Mouse (Mus musculus) MEL (cell line): ENCODE data around the gene C3.

Experiments used
- CTCF ChIP-seq, 3 experiments: IDR thresholded peaks in 2 of 3; conservative IDR thresholded peaks in 1 of 3; 2 replicates each; pipeline ENCODE4 v1.5.1; 2011 to 2012; ENCODE audit warnings: low read length in 3 of 3, low read depth in 2 of 3, mild to moderate bottlenecking in 2 of 3, improper control_type of control experiment in 1 of 3, inconsistent platforms in 1 of 3, mixed read lengths in 1 of 3, moderate library complexity in 1 of 3; ENCODE audit not compliant: control insufficient read depth in 1 of 3, insufficient read depth in 1 of 3, poor library complexity in 1 of 3, severe bottlenecking in 1 of 3
- ELF1 ChIP-seq: IDR thresholded peaks from 2 replicates; pipeline ENCODE4 v1.6.1; 2014; ENCODE audit warnings: low read depth, mild to moderate bottlenecking, inconsistent platforms, low read length, improper control_type of control experiment, moderate library complexity
- GATA1 ChIP-seq: IDR thresholded peaks from 2 replicates; pipeline ENCODE4 v1.6.1; 2011; ENCODE audit warnings: low read depth, low read length, improper control_type of control experiment
- MAZ ChIP-seq: IDR thresholded peaks from 2 replicates; pipeline ENCODE4 v1.6.1; 2012; ENCODE audit warnings: low read depth, mild to moderate bottlenecking, inconsistent platforms, low read length, improper control_type of control experiment
- POLR2A ChIP-seq, 2 experiments: IDR thresholded peaks; 2 replicates each; pipeline ENCODE4 v1.6.1; 2011 to 2012; ENCODE audit warnings: low read length in 2 of 2, mild to moderate bottlenecking in 2 of 2, control low read depth in 1 of 2, improper control_type of control experiment in 1 of 2, low read depth in 1 of 2, moderate library complexity in 1 of 2; ENCODE audit not compliant: control insufficient read depth in 1 of 2, insufficient read depth in 1 of 2, poor library complexity in 1 of 2
- TAL1 ChIP-seq: IDR thresholded peaks from 2 replicates; pipeline ENCODE4 v1.6.1; 2012; ENCODE audit warnings: mild to moderate bottlenecking, inconsistent platforms, low read length, moderate library complexity, mixed read lengths
- ZC3H11A ChIP-seq: IDR thresholded peaks from 2 replicates; pipeline ENCODE4 v1.6.1; 2012; ENCODE audit warnings: low read depth, mild to moderate bottlenecking, inconsistent platforms, low read length, improper control_type of control experiment
- ZNF384 ChIP-seq: IDR thresholded peaks from 2 replicates; pipeline ENCODE4 v1.6.1; 2012; ENCODE audit warnings: low read depth, mild to moderate bottlenecking, inconsistent platforms, low read length, improper control_type of control experiment

- TF ChIP-seq CTCF (IDR thresholded peaks at IDR 0.05 in 2 of 3, conservative IDR thresholded peaks at IDR 0.05 in 1 of 3; ENCODE audit: control insufficient read depth in 1 of 3, insufficient read depth in 1 of 3, low read depth in 2 of 3, low read length in 3 of 3, poor library complexity in 1 of 3, severe bottlenecking in 1 of 3) (peak; percentile 82 to 94 (median 94)), TAL1 (no peak), POLR2A (IDR thresholded peaks at IDR 0.05; ENCODE audit: control insufficient read depth in 1 of 2, insufficient read depth in 1 of 2, low read depth in 1 of 2, low read length in 2 of 2, poor library complexity in 1 of 2) (peak in 1 of 2 experiments; percentile 36; a peak in 1 of 4 replicates), ELF1 (peak; percentile 5; the same call in 1 of the 2 replicates), GATA1 (no peak), ZNF384 (no peak), MAZ (peak; percentile 12; the same call in 1 of the 2 replicates), ZC3H11A (peak; percentile 3; the same call in 1 of the 2 replicates)
Observed at GRCm38 (mm10) chr17:57276634-57277121, 48.7 kb upstream of the C3 start.
